Mouse (Mus musculus): ENCODE data around the gene Kcnh7.

Kcnh7 gene

DNA sequence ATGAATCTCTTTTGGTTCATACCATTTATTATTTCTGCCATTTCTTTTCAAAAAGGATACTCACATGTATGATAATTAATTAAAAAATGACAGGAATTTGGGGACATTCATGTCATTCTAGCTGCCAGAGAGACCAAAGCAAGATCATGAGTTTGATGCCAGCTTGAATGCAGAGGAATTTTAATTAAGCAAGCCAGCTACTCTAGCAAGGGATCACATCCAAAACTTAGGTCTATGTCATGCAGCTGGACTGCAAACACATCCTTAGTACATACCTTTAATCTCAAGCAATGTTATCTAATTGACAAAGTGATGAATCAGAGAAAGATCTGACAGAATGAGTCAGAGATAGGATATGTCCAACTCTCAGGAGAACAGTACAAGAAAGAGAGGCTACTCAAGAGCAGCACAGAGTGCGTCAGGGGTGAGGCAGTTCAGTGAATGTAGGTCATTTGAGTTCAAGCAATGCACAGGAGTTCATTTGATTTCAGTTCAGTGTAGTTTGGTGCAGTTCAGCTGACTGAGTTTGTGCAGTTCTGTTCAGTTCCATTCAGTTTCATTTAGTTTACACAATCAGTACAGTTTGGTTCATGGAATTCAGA lies 248.7 kb downstream of the Kcnh7 start:
- no peak for DNase-seq (ENCODE audit: low spot score in 2 of 2)

GRCm38 (mm10) chr2:62928494-62928893 lies 255.6 kb downstream of the Kcnh7 start:
- DNase-seq (ENCODE audit: low spot score in 2 of 2): no peak

DNA sequence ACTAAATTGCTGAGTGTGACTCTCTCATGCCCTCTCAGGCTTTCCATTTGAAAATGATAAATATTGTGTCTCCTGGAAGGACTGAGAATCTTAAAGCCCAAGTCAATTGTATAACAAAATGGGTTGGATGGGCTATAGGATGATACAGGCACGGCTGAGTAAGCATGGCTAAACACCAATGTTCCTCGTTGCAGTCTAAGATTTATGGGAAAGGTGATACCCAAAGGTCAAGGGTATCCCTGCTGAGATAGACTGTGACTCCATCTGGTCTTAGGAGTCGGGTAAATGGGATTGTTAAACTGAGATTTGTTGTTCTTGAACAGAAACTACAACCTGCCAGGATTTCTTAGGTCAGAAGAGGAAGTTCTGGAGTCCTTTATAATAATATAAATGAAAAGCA lies 256.0 kb downstream of the Kcnh7 start:
- no peak for DNase-seq (ENCODE audit: low spot score in 2 of 2)

DNA sequence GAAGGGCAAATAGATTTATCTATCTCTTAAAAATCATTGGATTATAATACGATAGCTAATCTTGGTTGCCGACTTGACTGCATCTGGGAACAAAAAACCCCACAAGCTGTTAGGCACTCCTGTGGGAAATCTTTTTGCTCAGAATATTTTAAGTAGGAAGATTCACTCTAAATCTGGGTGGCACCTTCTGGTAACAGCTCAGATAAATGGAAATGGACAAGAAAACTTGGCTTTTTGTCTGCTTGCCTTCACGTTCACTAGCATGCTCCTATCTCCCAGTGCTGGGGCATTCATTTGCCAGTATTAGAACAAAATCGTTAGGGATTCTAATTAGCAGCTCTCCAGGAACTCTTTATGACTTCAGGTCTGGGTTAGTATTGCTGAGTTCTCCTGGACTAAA lies 260.3 kb downstream of the Kcnh7 start:
- no peak for DNase-seq (ENCODE audit: low spot score in 2 of 2)

DNA sequence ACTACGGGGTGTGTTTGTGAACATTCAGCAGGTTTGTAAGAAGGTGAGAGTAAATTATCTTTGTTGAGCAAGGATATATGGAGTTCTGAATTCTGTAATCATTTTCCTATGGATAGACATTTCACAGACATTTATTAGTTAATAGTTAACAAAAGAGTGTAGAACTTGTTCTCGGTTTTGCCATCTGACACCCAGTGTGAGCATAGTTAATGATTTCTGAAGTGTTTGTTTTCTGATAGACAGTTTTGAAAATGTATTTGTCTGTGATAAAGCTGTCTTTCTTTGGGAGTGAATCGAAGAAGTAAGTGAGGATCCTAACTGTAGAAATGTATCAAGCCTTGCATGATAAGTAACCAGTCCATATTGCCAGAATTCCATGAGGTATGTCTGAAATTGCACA lies 276.4 kb downstream of the Kcnh7 start:
- DNase-seq (ENCODE audit: low spot score in 2 of 2): no peak

DNA sequence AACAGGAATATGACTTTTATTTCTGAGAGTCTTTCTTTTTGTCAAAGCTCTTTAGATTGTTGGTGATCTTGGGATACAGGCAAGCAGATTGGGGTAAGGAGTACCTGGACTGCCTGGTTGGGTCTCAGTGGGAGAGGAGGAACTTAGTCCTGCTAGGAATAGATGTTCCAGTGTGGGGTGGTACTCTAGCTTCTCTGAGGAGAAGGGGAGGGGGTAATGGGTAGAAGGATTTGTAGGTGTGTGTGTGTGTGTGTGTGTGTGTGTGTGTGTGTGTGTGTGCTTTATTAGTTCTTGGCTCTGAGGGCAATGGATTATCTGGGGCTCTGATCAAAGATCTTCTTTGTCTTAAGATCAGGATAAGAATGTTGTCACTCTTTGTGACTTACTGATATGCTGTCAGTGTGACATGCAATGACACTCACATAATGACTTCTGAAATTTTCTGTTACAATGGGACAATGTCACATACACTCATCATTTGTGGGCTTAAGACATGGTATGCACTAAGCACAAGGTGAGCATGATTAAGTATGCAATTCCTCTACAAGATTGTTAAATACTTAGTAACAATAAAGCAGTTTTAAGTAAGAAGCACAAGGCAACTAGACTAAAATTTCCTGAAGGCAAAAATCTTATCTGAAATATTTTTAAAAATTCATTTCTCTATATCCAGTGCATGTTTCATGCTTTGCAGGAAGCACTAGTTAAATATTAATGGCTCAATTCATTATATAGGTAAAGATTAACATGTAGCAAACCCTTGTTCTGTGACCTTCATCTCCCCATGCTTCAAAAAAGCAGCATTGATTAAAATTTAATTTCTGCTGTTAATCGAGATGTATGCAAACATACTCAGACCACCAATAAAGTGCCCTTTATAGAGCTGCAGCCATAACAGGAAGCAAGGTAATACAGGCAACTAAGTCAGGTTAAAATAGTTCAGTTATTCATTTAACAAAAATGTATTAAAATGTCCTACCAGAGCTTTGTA lies 281.4 kb downstream of the Kcnh7 start:
- no peak for DNase-seq (ENCODE audit: low spot score in 2 of 2)

- no peak for DNase-seq (ENCODE audit: low spot score in 2 of 2)
These were observed 305.3 kb downstream of the Kcnh7 start for GRCm38 (mm10) chr2:62878763-62879162.

DNA sequence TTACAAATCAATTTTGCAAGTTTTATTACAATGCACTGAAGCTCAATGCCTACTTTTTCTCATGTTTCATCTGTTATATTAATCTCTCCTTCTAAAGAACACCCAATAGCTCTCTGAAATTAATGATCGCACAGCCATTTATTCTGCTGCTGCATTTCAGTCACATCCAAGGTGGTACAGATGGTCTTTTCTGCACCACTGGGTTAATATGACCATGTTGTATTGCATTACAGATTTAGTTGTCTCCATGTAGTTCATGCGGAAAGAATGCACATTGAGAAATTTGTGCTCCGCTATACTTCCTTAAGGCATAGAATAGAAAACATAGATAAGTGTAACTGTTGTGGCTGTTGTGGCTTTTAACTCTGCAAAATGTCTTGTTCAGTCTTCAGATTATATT lies 328.7 kb downstream of the Kcnh7 start:
- DNase-seq (ENCODE audit: low spot score in 2 of 2): no peak

GRCm38 (mm10) chr2:62842630-62843029 lies 341.5 kb downstream of the Kcnh7 start:
- DNase-seq (ENCODE audit: low spot score in 2 of 2): no peak

- DNase-seq (ENCODE audit: low spot score in 2 of 2): no peak
These were observed 349.8 kb downstream of the Kcnh7 start for GRCm38 (mm10) chr2:62834261-62834660.

DNA sequence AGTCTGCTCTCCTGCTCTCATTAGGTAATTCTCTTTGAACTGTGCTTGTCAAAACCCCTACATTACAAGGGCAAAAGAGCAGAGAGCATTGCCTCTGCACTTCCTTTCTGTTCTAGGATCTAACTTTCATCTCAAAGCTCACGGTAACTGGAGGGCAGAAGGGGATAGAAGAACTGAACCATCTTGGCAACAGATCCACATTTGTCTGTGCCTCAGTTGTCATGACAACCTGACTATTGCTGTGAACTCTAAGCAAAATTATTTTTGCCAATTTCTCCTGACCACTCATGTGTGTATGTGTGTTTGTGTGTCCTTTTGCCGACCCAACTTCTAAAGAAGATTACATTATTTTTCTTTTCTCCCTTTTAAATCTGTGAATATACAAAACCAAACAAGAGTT lies 364.9 kb downstream of the Kcnh7 start:
- no peak for DNase-seq (ENCODE audit: low spot score in 2 of 2)

DNA sequence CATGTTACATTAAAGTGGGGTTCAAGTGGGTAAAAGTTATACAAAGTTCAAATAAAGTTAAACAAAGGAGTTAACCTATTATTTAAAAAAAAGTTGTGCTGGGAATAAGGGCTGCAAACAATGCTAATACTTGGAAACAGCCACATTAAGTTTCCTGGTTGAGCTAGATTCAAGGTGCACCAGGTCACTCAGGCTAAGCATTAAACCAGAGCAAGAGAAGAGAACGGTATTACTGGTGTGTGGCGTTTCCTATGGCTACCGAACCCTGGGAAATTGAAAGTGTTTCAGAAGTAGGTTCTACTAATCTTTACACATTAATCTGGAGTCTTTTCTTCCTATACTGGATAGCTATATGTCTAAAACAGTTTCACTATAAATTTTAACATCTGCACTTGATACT lies 368.1 kb downstream of the Kcnh7 start:
- no peak for DNase-seq (ENCODE audit: low spot score in 2 of 2)

DNA sequence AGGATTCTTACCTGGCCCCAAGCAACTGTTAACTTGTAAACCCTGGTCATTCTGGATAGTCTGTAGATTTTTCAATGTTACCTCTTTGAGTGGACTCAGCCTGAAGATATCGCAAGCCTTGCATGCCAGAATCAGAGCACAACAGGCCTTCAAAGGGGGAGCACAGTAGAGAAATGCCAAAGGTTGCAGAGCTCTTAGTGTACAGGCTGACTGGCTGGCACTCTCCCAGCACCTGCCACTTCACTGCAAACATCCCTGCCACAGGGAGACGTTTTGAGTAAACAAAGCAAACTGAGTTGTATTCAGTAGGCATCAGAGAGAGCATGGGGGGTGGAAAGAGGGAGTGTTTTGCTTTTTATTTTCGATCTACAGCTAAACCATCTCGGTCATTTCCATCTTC lies 375.3 kb downstream of the Kcnh7 start:
- no peak for DNase-seq (ENCODE audit: low spot score in 2 of 2)

GRCm38 (mm10) chr2:62807476-62807882 lies 376.6 kb downstream of the Kcnh7 start:
- peak; percentile 19 to 24 for DNase-seq (ENCODE audit: low spot score in 2 of 2)

- no peak for DNase-seq (ENCODE audit: low spot score in 2 of 2)
These were observed 377.2 kb downstream of the Kcnh7 start for GRCm38 (mm10) chr2:62806931-62807330.

- DNase-seq (ENCODE audit: low spot score in 2 of 2): no peak
These were observed 380.1 kb downstream of the Kcnh7 start for GRCm38 (mm10) chr2:62804030-62804429.

GRCm38 (mm10) chr2:62784460-62785038 lies 399.5 kb downstream of the Kcnh7 start:
- DNase-seq (ENCODE audit: low spot score in 2 of 2): no peak

GRCm38 (mm10) chr2:62746256-62746655 lies 437.8 kb downstream of the Kcnh7 start:
- DNase-seq (ENCODE audit: low spot score in 2 of 2): no peak

DNA sequence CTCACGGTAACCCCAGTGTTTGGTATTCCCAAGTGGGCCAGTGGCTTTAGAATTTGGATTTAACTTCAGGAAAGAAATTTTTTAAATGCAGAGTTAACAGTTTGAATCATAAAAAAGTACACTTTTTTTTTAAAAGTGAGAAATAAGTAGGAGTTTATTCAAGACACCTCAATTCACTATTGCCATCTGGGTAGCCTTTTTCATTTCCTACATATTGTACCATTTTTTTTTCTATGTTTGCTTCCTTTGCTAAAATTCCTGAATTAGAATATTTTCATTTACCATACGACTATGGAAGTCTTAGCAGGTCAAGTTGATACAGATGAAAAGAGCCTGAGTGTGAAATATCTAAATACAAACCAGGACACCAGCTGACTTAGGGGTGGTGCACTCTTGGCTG lies 441.0 kb downstream of the Kcnh7 start:
- no peak for DNase-seq (ENCODE audit: low spot score in 2 of 2)

- DNase-seq (ENCODE audit: low spot score in 2 of 2): no peak
These were observed 453.4 kb downstream of the Kcnh7 start for GRCm38 (mm10) chr2:62730671-62731070.

DNA sequence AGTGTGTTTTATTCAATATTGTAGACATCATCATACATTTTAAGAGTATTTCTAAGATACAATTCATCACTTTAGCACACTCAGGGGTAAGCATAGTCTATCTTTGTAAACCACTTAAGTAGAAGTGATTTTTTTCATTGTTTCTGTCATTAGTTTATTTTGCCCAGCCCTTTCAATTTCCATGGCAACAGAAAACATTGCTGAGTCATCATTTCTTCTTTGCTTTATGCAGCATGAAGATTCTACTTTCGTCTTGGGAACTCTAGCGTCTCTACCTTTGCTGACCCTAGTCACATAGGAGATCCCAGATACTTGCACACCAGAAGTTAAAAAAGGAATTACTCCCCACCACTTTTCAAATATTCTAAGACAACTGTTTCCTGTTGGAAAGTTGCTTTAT lies 456.4 kb downstream of the Kcnh7 start:
- DNase-seq (ENCODE audit: low spot score in 2 of 2): no peak

- DNase-seq (ENCODE audit: low spot score in 2 of 2): no peak
These were observed 458.1 kb downstream of the Kcnh7 start for GRCm38 (mm10) chr2:62725946-62726345.

DNA sequence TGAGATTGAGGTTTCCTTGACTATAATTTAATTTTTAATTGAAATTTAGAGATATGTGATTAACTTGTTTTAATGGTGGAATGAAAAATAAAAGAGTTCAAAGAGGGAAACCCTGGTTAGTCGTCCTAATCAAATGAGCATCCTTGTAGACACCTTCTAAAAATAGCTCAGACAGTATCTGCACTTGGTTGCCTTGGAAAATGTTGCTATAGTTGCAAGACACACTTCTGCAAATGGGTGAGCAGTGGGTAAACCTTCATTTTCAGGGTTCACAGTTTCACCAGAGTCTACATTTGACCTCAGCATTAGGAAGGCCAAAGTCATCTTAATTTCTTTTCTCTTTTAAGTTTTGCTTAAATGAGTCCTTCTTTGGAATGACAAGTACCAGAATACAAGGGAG lies 465.7 kb downstream of the Kcnh7 start:
- DNase-seq (ENCODE audit: low spot score in 2 of 2): no peak
